Mouse (Mus musculus) testis, adult 2 months (tissue): ENCODE measurements at regions not wholly inside any gene's neighbourhood (a gene's known extent, or its start where the extent isn't known, plus 50 kb on each side); places are given as distances from the start of the nearest gene placed in this dataset.
A peak's percentile ranks its signal among the peaks of the same experiment; 100 is the strongest.

Experiments
- H3K27ac ChIP-seq: fragments of 200-500 bp; 2 replicates; pipeline ENCODE4 v1.5.1; 2012; ENCODE audit warnings: low read depth, low read length; ENCODE audit not compliant: control insufficient read depth, insufficient read depth
- H3K27me3 ChIP-seq: fragments of 200-500 bp; 2 replicates; pipeline ENCODE4 v1.6.1; 2012; ENCODE audit warnings: mild to moderate bottlenecking, low read length, moderate library complexity; ENCODE audit not compliant: control insufficient read depth, insufficient read depth
- H3K36me3 ChIP-seq: fragments of 200-500 bp; 2 replicates; pipeline ENCODE4 v1.6.1; 2012; ENCODE audit warnings: mild to moderate bottlenecking, low read length; ENCODE audit not compliant: control insufficient read depth, insufficient read depth
- H3K4me1 ChIP-seq: fragments of 200-500 bp; 2 replicates; pipeline ENCODE4 v1.6.1; 2012; ENCODE audit warnings: low read length; ENCODE audit not compliant: control insufficient read depth, insufficient read depth
- H3K4me3 ChIP-seq: fragments of 200-500 bp; 2 replicates; pipeline ENCODE4 v1.5.1; 2012; ENCODE audit warnings: low read depth, mild to moderate bottlenecking, low read length, moderate library complexity, mixed read lengths; ENCODE audit not compliant: control insufficient read depth
- CTCF ChIP-seq: fragments of 200-500 bp; IDR thresholded peaks from 2 replicates; pipeline ENCODE4 v1.5.1; 2012; ENCODE audit warnings: low read depth, mild to moderate bottlenecking, inconsistent platforms, low read length, moderate library complexity; ENCODE audit not compliant: control insufficient read depth, insufficient read depth, insufficient replicate concordance
- POLR2A ChIP-seq: fragments of 200-500 bp; IDR thresholded peaks from 2 replicates; pipeline ENCODE4 v1.6.1; 2012; ENCODE audit warnings: low read depth, mild to moderate bottlenecking, inconsistent platforms, low read length, moderate library complexity; ENCODE audit not compliant: control insufficient read depth

DNA sequence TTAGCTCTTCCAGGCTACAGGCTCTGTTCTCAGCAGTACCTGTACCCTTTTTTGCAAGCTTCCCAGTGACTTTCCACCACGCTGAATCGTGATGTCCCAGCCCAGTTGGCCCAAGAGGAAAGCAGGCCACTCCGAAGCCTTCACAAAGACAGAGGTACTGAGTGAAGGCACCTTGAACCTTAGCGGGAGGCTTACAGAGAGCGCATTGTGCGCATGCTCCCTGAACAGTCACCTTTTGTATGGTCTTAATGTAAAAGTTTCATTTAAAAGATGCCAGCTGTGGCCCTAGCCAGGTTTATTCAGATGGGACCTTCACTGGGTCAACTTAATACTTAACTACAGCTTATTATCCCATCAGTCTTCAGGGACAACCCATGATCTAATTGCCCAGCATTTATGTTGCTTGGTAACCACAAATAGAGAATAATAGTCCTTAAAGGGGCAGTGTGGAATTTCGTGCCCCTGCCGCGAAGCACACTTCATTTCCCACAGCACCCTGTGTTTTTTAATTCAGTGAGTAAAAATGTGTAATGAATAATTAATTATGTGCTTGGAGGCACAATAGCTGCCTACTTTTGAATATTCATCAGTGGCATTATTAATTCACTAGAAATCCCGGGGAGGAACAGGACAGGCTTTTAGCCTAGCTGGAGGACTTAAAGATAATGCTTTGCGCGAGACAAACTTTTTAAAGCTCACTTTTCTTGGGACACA lies 111.3 kb upstream of the Vrk1 start:
- no peak for TF ChIP-seq POLR2A
- TF ChIP-seq CTCF = no peak
- H3K36me3 ChIP-seq = no peaks in the 10 kb centered on the region
- no peak overlapping the region for H3K27ac ChIP-seq
- H3K4me1 ChIP-seq = no peaks in the 10 kb centered on the region; the same call in 1 of the 2 replicates
- no peak overlapping the region for H3K4me3 ChIP-seq
- no peaks in the 10 kb centered on the region for H3K27me3 ChIP-seq

DNA sequence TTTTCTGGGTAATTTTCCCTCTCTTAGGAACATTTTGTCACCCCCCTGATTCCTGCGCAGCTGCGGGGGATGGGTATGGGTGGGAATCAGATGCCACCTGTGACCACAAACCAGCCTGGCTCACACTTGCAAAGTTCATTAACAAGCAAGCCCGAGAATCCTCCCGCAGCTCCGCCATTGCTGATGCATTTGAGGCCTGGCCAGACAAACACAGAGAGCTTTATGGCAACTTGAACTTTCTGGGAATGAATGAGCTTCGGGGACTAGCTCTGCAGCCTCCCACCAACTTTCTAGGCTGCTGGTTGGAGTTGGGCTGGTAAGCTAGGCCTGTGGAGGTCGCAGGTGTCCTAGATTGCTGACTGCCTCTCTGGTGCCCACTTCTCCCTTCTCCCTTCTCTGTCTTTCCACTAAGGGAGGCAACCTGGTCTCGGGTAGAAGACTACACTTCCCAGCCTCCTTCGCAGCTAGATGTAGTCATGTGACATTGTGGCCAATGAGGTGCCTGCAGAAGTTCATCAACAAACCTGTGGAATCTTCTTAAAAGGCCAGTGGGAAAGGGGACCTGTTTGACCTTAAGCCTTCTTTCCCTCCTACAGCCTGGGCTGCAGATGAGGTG lies 110.6 kb upstream of the Vrk1 start:
- Histone ChIP-seq H3K4me1 (peaks cover 2% of the 10 kb centered on the region; the same call in 1 of the 2 replicates), H3K4me3 (no peak overlapping the region), H3K27ac (no peak overlapping the region), H3K36me3 (no peaks in the 10 kb centered on the region), H3K27me3 (no peaks in the 10 kb centered on the region)
- TF ChIP-seq CTCF = no peak
- no peak for TF ChIP-seq POLR2A

DNA sequence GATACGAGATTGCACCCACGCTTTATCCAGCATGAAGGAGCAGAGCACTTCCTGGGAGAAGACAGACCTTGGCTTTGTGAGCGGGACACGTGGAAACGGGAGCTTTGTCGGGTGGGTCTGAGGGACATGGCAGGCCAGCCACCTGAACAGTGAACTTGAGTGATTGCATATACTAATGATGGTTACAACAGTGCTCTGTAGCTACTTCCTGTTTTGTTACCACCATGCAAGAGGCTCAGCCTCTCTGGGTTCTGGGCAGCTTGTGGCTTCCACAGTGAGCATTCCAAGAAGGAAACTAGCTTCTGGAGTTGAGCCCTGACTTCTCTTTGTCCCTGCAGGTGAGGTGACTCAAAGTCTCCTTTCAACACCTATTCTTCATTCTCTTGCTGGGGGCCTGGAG lies 109.5 kb upstream of the Vrk1 start:
- no peak for TF ChIP-seq POLR2A
- TF ChIP-seq CTCF = no peak
- H3K4me3 ChIP-seq = no peak overlapping the region
- H3K4me1 ChIP-seq = peaks cover 2% of the 10 kb centered on the region; the same call in 1 of the 2 replicates
- H3K36me3 ChIP-seq = no peaks in the 10 kb centered on the region
- no peak overlapping the region for H3K27ac ChIP-seq
- no peaks in the 10 kb centered on the region for H3K27me3 ChIP-seq

DNA sequence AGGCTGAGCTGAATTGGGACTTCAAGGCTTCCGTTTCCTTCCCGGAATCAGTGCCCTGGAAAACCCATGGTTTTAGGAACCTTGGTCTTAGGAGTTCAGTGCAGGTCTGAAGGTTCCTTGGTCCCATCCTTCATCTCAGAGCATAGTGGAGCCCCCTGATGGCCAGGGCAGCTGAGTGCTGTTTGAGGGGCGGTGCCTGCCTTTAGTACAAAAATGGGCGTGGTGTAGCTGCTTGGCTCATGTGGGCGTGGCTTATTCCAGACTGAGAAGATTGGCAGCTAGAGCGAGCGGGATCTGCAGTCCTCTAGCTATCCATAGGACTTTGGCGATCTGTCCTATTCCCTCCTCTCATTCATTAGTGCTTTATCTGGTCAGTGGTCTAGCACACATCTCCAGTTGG lies 107.0 kb upstream of the Vrk1 start:
- TF ChIP-seq CTCF (peak; percentile 1; the same call in 1 of the 2 replicates), POLR2A (no peak)
- H3K4me1 ChIP-seq = peaks cover 2% of the 10 kb centered on the region
- H3K27ac ChIP-seq = no peak overlapping the region
- H3K4me3 ChIP-seq = no peak overlapping the region
- no peaks in the 10 kb centered on the region for H3K36me3 ChIP-seq
- H3K27me3 ChIP-seq = no peaks in the 10 kb centered on the region

DNA sequence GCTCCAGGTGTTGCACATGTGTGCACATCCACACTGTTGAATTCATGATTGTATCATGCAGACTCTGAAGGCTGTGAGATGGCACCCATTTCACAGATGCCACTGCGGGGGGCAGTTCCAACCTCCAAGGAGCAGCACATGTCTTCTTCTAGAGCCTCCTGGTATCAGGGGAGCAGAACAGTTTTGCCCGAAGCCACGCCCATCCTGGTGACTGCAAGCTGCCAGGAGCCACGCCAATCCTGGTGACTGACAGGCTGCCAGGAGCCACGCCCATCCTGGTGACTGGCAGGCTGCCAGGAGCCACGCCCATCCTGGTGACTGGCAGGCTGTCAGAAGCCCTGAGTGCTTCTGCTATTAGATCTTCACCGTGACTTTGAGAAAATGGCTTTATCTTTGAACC lies 103.4 kb upstream of the Vrk1 start:
- H3K4me3 ChIP-seq = no peak overlapping the region
- H3K36me3 ChIP-seq = no peaks in the 10 kb centered on the region
- H3K27me3 ChIP-seq = no peaks in the 10 kb centered on the region
- no peak overlapping the region for H3K27ac ChIP-seq
- H3K4me1 ChIP-seq = peaks cover 2% of the 10 kb centered on the region
- TF ChIP-seq CTCF = no peak
- TF ChIP-seq POLR2A = no peak

DNA sequence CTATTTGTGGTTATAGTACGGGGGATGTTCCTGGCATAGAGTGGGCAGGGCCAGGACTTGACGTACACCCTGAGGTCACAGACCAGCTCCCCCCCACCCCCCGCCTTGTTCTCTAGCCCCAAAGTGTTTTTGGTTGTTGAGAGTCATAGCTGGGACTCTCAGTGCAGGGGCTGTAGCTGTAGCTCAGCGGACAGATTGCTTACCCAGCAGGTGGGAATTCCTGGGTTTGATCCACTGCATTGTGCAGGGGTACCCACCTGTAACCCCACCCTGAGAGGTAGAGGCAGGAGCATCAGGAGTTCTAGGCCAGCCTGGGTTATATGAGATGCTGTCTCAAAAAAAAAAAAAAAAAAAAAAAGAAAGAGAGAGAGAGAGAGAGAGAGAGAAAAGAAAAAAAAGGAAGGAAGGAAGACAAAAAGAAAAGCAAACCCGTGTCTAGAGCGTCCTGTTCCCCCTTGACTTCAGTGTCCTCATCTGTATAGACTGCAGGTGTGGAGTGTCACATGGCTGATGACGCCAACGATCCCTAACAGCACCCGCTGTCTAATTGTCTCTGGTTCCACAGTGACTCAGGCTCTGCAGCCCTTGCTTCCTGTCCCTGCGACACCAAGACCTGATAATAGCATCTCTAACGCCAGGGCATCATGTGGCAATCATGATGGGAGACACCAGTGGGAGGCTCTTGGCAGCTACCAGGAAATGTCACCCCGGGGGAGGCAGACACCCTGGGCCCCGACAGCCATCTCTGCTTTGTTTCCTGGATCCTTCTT lies 102.0 kb upstream of the Vrk1 start:
- no peak overlapping the region for H3K27ac ChIP-seq
- TF ChIP-seq POLR2A (no peak), CTCF (no peak)
- no peaks in the 10 kb centered on the region for H3K36me3 ChIP-seq
- peaks cover 2% of the 10 kb centered on the region for H3K4me1 ChIP-seq
- no peak overlapping the region for H3K4me3 ChIP-seq
- no peaks in the 10 kb centered on the region for H3K27me3 ChIP-seq

DNA sequence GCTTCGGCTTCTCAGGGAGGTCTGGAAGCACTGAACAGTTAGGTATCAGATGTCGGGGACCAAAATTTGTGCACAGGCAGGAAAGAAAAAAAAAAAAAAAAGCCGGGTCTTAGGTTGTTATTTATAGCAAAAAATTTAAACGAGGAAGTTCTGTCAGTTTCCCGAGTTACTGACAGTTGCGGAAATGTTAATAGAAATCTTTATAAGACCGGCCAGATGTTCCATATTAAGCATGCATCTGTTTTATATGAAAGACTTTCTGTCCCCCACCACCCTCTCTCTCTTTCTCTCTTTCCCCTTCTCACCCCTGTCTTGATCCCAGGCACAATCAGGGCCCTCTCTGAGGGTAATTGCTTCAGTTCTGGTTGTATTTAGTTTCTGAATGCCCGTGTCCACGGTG lies 98.5 kb upstream of the Vrk1 start:
- Histone ChIP-seq H3K36me3 (no peaks in the 10 kb centered on the region), H3K27ac (no peak overlapping the region), H3K4me3 (no peak overlapping the region), H3K4me1 (no peaks in the 10 kb centered on the region; the same call in 1 of the 2 replicates), H3K27me3 (no peaks in the 10 kb centered on the region)
- TF ChIP-seq POLR2A (no peak), CTCF (no peak)

DNA sequence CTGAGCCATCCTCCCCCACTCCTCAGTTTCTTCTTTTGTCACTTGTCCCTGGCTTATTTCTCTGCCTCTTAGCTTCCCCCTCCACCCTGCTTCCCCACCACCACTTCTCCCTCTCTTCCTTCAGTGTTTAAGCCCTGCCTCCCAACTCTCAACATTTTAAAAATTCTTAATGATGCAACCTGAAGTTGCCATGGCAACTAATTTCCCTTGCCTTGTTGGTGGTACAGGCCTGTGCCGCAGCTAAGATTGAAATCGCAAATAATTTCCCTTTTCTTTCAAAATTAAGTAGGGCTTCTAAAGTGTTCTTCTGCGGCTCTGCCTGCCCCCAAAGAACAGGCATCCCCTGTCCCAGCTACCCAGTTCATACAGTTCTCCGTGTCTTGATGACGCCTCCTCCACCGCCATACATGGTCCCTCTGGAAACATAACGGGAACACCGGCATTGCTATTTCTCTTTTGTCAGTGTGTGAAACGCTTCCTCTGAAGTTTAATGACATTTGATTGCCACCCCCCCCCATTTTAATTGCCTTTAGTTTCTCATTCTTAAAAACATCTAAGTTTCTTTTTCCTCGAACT lies 92.6 kb upstream of the Vrk1 start:
- TF ChIP-seq CTCF (no peak), POLR2A (no peak)
- H3K36me3 ChIP-seq = no peaks in the 10 kb centered on the region
- no peak overlapping the region for H3K27ac ChIP-seq
- no peak overlapping the region for H3K4me3 ChIP-seq
- no peaks in the 10 kb centered on the region for H3K27me3 ChIP-seq
- peaks cover 7% of the 10 kb centered on the region for H3K4me1 ChIP-seq
